Mouse (Mus musculus): ENCODE data around the gene Tmem141.

DNA sequence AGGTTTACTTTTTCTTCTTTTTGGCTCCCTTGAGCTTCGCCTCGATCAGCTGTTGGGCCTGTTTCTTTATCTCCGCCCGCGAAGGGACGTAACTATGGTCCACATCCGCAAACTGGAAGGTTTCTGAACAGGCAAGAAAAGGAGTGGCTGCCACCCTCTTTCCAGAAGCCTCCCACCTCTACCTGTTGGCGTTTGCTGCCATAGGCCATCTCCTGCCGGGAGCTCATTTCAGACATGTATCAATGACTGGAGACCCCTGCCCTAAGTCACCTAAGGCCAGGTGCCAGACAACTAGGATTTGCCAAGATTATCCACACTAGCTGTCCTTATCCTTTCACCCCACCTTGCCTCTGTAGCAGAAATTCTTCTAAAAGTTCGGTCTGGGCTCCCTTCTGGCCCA lies 13.1 kb downstream of the Tmem141 start:
- TF ChIP-seq CTCF (IDR thresholded peaks at IDR 0.05; ENCODE audit: low read depth) (no peak), EP300 (IDR thresholded peaks at IDR 0.05; ENCODE audit: low read depth) (no peak)
